Mouse (Mus musculus) kidney, adult 2 months (tissue): ENCODE measurements around the gene Flvcr1. TPM values are rescaled to one million over a fixed set of nuclear protein-coding genes. Genes with fewer than 3 reads are reported as not detected.
A peak's percentile ranks its signal among the peaks of the same experiment; 100 is the strongest.

ENCODE experiments used
- DNase-seq: peaks from one replicate; pipeline ENCODE4 v3.0.0; 2021
- H3K27ac ChIP-seq: fragments of 200-500 bp; 2 replicates; pipeline ENCODE4 v1.5.1; 2012; ENCODE audit warnings: low read depth, low read length, control low read depth, inconsistent platforms; ENCODE audit not compliant: insufficient read depth
- H3K27me3 ChIP-seq: fragments of 200-500 bp; replicated peaks from 2 replicates; pipeline ENCODE4 v1.6.1; 2012; ENCODE audit warnings: mild to moderate bottlenecking, moderate library complexity, low read length, inconsistent platforms; ENCODE audit not compliant: control insufficient read depth, insufficient read depth
- H3K36me3 ChIP-seq: fragments of 200-500 bp; 2 replicates; pipeline ENCODE4 v1.6.1; 2012; ENCODE audit warnings: mild to moderate bottlenecking, moderate library complexity, low read length, inconsistent platforms; ENCODE audit not compliant: control insufficient read depth, insufficient read depth
- H3K4me1 ChIP-seq: fragments of 200-500 bp; 2 replicates; pipeline ENCODE4 v1.6.1; 2011; ENCODE audit warnings: low read length; ENCODE audit not compliant: control insufficient read depth, insufficient read depth
- H3K4me3 ChIP-seq: fragments of 200-500 bp; 2 replicates; pipeline ENCODE4 v1.5.1; 2011; ENCODE audit warnings: mild to moderate bottlenecking, low read depth, low read length, control low read depth; ENCODE audit not compliant: insufficient read depth
- CTCF ChIP-seq: fragments of 200-500 bp; conservative IDR thresholded peaks from 2 replicates; pipeline ENCODE4 v1.5.1; 2011; ENCODE audit warnings: low read depth, mild to moderate bottlenecking, control low read depth, low read length, moderate library complexity, mixed read lengths; ENCODE audit not compliant: insufficient read depth, insufficient read length
- POLR2A ChIP-seq: fragments of 200-500 bp; IDR thresholded peaks from one replicate; pipeline ENCODE4 v1.6.1; 2011; ENCODE audit warnings: low read depth, low read length, control low read depth
- WGBS: fragments of 180-500 bp; shearing (Covaris S2); methylation state at CpG from one replicate; pipeline ENCODE4 v1.1.7; 2018; 5-methylcytosine and 5-hydroxymethylcytosine counted together
- polyA plus RNA-seq: library from polyadenylated mRNA; depleted of rRNA; stranded (reverse); fragments of >200 nt; gene quantifications from 2 replicates; pipeline ENCODE4 v1.2.3, GENCODE M21; 2012

The Flvcr1 gene
- polyA plus RNA-seq, 1 experiment, result 10.8 TPM

- peaks cover 10% of the 10 kb centered on the region; the same call in 1 of the 2 replicates for H3K4me1 ChIP-seq
- WGBS, result 69% methylated on average over 5 of the region's 5 CpGs
- DNase-seq, result no peak
- no peak overlapping the region for H3K4me3 ChIP-seq
- TF ChIP-seq CTCF (peak; percentile 34), POLR2A (no peak)
- no peaks in the 10 kb centered on the region for H3K36me3 ChIP-seq
- H3K27me3 ChIP-seq, result no peaks in the 10 kb centered on the region
- H3K27ac ChIP-seq, result no peak overlapping the region
These were observed 42.4 kb upstream of the Flvcr1 start for GRCm38 (mm10) chr1:191068377-191068776.

- TF ChIP-seq CTCF, result no peak
- no peak for TF ChIP-seq POLR2A
- 79% methylated on average over 4 of the region's 4 CpGs for WGBS
- DNase-seq, result no peak
These were observed 39.2 kb upstream of the Flvcr1 start for GRCm38 (mm10) chr1:191065188-191065587.

GRCm38 (mm10) chr1:191064535-191064934 lies 38.6 kb upstream of the Flvcr1 start:
- TF ChIP-seq CTCF (no peak), POLR2A (no peak)
- Histone ChIP-seq H3K27ac (no peak overlapping the region), H3K4me3 (no peak overlapping the region), H3K27me3 (no peaks in the 10 kb centered on the region), H3K36me3 (no peaks in the 10 kb centered on the region), H3K4me1 (no peaks in the 10 kb centered on the region)
- WGBS, result 94% methylated on average over 2 of the region's 2 CpGs
- DNase-seq, result no peak

More at GRCm38 (mm10) chr1:191065188-191065587, 39.2 kb upstream of the Flvcr1 start:
- H3K36me3 ChIP-seq, result no peaks in the 10 kb centered on the region
- H3K27me3 ChIP-seq, result no peaks in the 10 kb centered on the region
- H3K4me1 ChIP-seq, result no peaks in the 10 kb centered on the region
- H3K4me3 ChIP-seq, result no peak overlapping the region
- H3K27ac ChIP-seq, result no peak overlapping the region

GRCm38 (mm10) chr1:191063700-191064099 lies 37.7 kb upstream of the Flvcr1 start:
- DNase-seq, result no peak
- Histone ChIP-seq H3K4me3 (no peak overlapping the region), H3K27ac (no peak overlapping the region), H3K4me1 (no peaks in the 10 kb centered on the region), H3K27me3 (no peaks in the 10 kb centered on the region), H3K36me3 (no peaks in the 10 kb centered on the region)
- TF ChIP-seq POLR2A (no peak), CTCF (no peak)
- WGBS, result 55% methylated on average over 9 of the region's 9 CpGs

GRCm38 (mm10) chr1:191062781-191063485 lies 37.0 kb upstream of the Flvcr1 start, which contains the start of the genes Tatdn3 and Nsl1:
Tatdn3 (minus strand) TSS chr1:191062932.
Nsl1 (plus strand) TSS chr1:191063012.
- TF ChIP-seq POLR2A (no peak), CTCF (0 out of 2 replicates have a peak, but pooled peaks have one; percentile 15)
- Histone ChIP-seq H3K4me1 (no peaks in the 10 kb centered on the region), H3K36me3 (no peaks in the 10 kb centered on the region), H3K27me3 (no peaks in the 10 kb centered on the region), H3K4me3 (peak within 1 kb of the TSS; percentile 63), H3K27ac (peak within 1 kb of the TSS; percentile 26; the same call in 1 of the 2 replicates)
- DNase-seq, result peak; percentile 93
- under 1% methylated on average over 56 of the region's 56 CpGs for WGBS

- Histone ChIP-seq H3K4me3 (peak overlapping the region; percentile 63), H3K36me3 (no peaks in the 10 kb centered on the region), H3K4me1 (no peaks in the 10 kb centered on the region), H3K27me3 (no peaks in the 10 kb centered on the region), H3K27ac (peak overlapping the region; percentile 26; the same call in 1 of the 2 replicates)
- 3% methylated on average over 15 of the region's 15 CpGs for WGBS
- no peak for TF ChIP-seq POLR2A
- no peak for TF ChIP-seq CTCF
- DNase-seq, result no peak
These were observed 36.4 kb upstream of the Flvcr1 start for GRCm38 (mm10) chr1:191062241-191062780.

- Histone ChIP-seq H3K27ac (no peak overlapping the region), H3K4me3 (no peak overlapping the region), H3K4me1 (no peaks in the 10 kb centered on the region), H3K27me3 (no peaks in the 10 kb centered on the region), H3K36me3 (no peaks in the 10 kb centered on the region)
- no peak for DNase-seq
- TF ChIP-seq POLR2A, result no peak
- TF ChIP-seq CTCF, result 0 out of 2 replicates have a peak, but pooled peaks have one; percentile 11
- 75% methylated on average over 3 of the region's 3 CpGs for WGBS
These were observed 31.5 kb upstream of the Flvcr1 start for GRCm38 (mm10) chr1:191057461-191057860.
